Mouse (Mus musculus) heart, adult 9 months (tissue): ENCODE results near the gene Sap18.
"Not testable (repeated sequence)": the region's sequence is repeated elsewhere in the genome, so short reads cannot be mapped to it uniquely, and the experiment has no call there.

Source experiments
- DNase-seq, 2 experiments: peaks; one replicate each; pipeline ENCODE4 v3.0.0; 2022; ENCODE audit warnings: low spot score in 2 of 2

The Sap18 gene

DNA sequence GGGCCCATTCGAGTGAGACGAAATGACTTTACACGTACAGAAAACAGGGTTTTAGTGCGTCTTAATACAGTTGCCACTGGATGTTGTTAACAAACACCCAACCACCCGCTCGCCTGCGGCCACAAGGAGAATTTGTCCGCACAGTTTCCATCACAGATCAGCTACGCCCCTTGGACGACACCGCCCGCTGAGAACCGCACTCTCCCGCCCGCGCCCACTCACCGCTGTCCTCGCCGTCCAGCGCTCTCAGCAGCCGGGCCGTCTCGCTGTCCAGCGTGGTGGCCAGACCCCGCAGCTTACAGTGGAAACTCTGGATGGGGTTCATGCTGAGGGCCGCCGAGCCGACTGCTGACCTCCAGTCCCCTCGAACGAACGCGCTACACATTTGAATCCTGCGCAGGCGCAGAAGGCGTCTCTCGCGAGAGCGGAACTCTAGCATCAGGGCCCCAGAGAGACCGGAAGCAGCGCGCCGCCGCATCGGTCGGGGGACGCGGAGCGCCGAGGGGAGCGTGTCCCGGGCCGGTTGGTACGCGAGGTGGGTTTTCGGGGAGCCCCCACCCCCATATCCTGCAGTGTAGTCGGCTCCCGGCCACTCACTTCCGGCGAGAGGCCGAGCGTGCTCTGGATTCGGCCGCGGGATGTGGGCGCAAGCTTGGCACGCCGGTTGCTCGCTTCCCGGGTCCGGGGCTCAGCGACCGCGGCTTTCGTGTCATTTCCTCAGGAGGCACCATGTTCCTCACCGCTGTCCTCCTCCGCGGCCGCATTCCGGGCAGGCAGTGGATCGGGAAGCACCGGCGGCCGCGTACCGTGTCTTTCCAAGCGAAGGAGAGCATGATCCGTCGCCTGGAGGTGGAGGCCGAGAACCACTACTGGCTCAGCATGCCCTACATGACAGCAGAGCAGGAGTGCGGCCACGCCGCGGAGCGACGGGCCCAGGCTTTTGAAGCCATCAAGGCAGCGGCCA is 28.1 kb downstream of the Sap18 start, which contains the start of the genes Ska3 and Mrpl57:
Ska3 (minus strand) TSS at position 398 of the 964 bp plus-strand sequence.
Mrpl57 (plus strand) TSS at position 447 of the 964 bp plus-strand sequence.
- peak; percentile 89 to 92 for DNase-seq

GRCm38 (mm10) chr14:57827284-57827683 is 29.3 kb downstream of the Sap18 start:
- no peak for DNase-seq

DNA sequence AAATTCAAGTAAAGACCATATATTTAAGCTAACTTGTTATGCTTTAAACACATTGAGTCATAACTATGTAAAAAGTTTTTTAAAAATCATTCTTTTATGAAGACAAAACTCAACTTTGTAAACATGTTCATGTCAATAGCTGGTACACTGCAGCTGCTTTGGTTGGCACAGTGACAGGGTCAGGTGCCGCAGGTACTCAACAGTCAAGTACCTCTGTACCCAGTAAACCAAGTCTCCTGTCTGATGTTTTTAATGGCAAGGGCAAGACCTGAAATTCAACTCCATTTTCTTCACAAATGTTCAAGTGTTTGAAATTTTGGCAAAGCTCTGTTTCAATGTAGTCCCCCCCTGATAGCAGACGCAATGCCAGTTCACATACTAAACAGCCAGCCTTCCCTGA is 35.5 kb downstream of the Sap18 start:
- no peak for DNase-seq

DNA sequence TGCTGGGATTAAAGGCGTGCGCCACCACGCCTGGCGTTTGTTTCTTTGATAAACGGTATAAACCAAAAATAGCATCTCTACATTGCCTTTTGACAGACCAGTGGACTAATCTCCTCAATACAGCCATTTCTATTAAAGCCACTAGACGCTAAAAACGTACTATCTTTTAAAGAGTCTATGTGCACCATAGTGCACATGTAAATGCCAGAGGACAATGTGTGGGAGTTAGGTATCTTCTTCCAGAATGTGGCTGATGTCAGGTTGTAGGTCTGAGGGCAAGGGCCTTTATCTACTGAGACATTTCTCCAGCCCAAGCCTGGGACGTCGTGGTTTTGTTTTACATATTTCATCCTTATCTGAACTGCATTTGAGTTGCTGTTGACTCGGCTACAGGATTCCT is 37.2 kb downstream of the Sap18 start:
- DNase-seq, result no peak

- DNase-seq, result no peak
These were observed 46.6 kb downstream of the Sap18 start for GRCm38 (mm10) chr14:57844535-57844934.

- DNase-seq, result not testable (repeated sequence)
These were observed 50.1 kb downstream of the Sap18 start for GRCm38 (mm10) chr14:57848061-57848460.

DNA sequence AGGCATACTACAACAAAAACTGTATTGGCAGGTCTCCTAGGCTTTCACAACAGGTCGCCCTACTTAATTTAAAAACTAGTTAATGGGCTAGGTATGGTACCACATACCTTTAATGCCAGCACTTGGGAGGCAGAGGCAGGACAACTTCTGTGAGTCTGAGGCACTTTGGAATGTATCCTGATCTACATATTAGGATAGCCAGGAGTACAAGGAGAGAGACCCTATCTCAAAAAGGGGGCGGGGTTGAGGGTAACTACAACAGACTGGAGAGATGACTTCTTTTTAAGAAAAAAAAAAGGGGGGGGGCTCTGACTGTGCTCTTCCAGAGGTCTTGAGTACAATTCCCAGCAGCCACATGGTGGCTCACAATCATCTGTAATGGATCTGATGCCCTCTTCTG is 50.7 kb downstream of the Sap18 start:
- DNase-seq, result no peak

GRCm38 (mm10) chr14:57850330-57850729 is 52.4 kb downstream of the Sap18 start:
- no peak for DNase-seq

GRCm38 (mm10) chr14:57852961-57853360 is 55.0 kb downstream of the Sap18 start:
- no peak for DNase-seq

DNA sequence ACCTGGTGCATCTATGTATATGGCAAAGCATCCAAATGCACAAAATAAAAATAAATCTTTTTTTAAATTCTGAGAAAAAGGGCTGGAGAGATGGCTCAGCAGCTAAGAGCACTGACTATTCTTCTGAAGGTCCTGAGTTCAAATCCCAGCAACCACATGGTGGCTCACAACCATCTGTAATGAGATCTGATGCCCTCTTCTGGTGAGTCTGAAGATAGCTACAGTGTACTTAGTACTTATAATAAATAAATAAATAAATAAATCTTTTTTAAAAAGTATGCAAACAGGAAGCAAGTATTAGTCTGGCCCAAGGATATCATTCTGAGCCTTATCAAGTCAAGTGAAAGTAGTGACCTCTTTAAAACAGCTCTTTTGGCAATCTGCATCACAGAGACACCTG is 58.1 kb downstream of the Sap18 start:
- not testable (repeated sequence) for DNase-seq
